Mouse (Mus musculus) liver, embryonic 15.5 days (tissue): ENCODE data around the gene Gm4969. TPM values are rescaled to one million over a fixed set of nuclear protein-coding genes. Genes with fewer than 3 reads are reported as not detected.

ENCODE experiments used
- ATAC-seq: fragments of 200-750 bp; cut with Nextera tagmentation; 2 replicates; pipeline ENCODE4 v1.8.0; 2017; ENCODE audit warnings: moderate number of reproducible peaks, mild to moderate bottlenecking, moderate library complexity; ENCODE audit not compliant: insufficient read depth
- H3K27ac ChIP-seq: fragments of 300-500 bp; sonication (generic); replicated peaks from 2 replicates; pipeline ENCODE4 v1.5.1; 2015; ENCODE audit warnings: mild to moderate bottlenecking, inconsistent platforms
- H3K27me3 ChIP-seq: fragments of 300-500 bp; sonication (generic); 2 replicates; pipeline ENCODE4 v1.6.1; 2015; ENCODE audit warnings: mild to moderate bottlenecking, inconsistent platforms
- H3K36me3 ChIP-seq: fragments of 300-500 bp; sonication (generic); replicated peaks from 2 replicates; pipeline ENCODE4 v1.6.1; 2015; ENCODE audit warnings: moderate library complexity, mild to moderate bottlenecking, inconsistent platforms
- H3K4me1 ChIP-seq: fragments of 300-500 bp; sonication (generic); replicated peaks from 2 replicates; pipeline ENCODE4 v1.6.1; 2015; ENCODE audit warnings: inconsistent platforms
- H3K4me2 ChIP-seq: fragments of 300-500 bp; sonication (generic); 2 replicates; pipeline ENCODE4 v1.6.1; 2015; ENCODE audit warnings: moderate library complexity, mild to moderate bottlenecking, inconsistent platforms
- H3K4me3 ChIP-seq: fragments of 300-500 bp; sonication (generic); replicated peaks from 2 replicates; pipeline ENCODE4 v1.5.1; 2015; ENCODE audit warnings: mild to moderate bottlenecking, inconsistent platforms
- H3K9ac ChIP-seq: fragments of 300-500 bp; sonication (generic); 2 replicates; pipeline ENCODE4 v1.6.1; 2015; ENCODE audit warnings: moderate library complexity, mild to moderate bottlenecking, inconsistent platforms
- H3K9me3 ChIP-seq: fragments of 300-500 bp; sonication (generic); replicated peaks from 2 replicates; pipeline ENCODE4 v1.6.1; 2016; ENCODE audit warnings: inconsistent platforms
- WGBS: fragments of 180-500 bp; shearing (Covaris S2); methylation state at CpG from one replicate; pipeline ENCODE4 v1.1.7; 2015; ENCODE audit warnings: mixed read lengths; ENCODE audit not compliant: insufficient replicate concordance; 5-methylcytosine and 5-hydroxymethylcytosine counted together
- polyA plus RNA-seq: library from polyadenylated mRNA; unstranded; fragments of >200 nt; fragmentation: Nextera tagmentation; extraction: Ambion mirVana; gene quantifications from 2 replicates; pipeline ENCODE4 v1.2.1, GENCODE M21; 2015

Gene Gm4969
- polyA plus RNA-seq, 1 experiment from 2014 or later: 0.14 TPM

- no peaks in the 10 kb centered on the region for H3K9me3 ChIP-seq
- no peaks in the 10 kb centered on the region for H3K36me3 ChIP-seq
- 27% methylated on average over 3 of the region's 3 CpGs for WGBS
- peaks cover 34% of the 10 kb centered on the region for H3K27me3 ChIP-seq
- no peak overlapping the region for H3K27ac ChIP-seq
- ATAC-seq: no peak
- no peak overlapping the region for H3K4me2 ChIP-seq
- 0 out of 2 replicates have a peak, but pooled peaks cover 3% of the 10 kb centered on the region for H3K4me1 ChIP-seq
- no peak overlapping the region for H3K9ac ChIP-seq
- no peak overlapping the region for H3K4me3 ChIP-seq
Observed at GRCm38 (mm10) chr7:19107436-19107835, 10.7 kb downstream of the Gm4969 start.

- H3K4me3 ChIP-seq: no peak overlapping the region
- H3K4me2 ChIP-seq: no peak overlapping the region
- no peaks in the 10 kb centered on the region for H3K9me3 ChIP-seq
- 0 out of 2 replicates have a peak, but pooled peaks cover 3% of the 10 kb centered on the region for H3K4me1 ChIP-seq
- no peak overlapping the region for H3K9ac ChIP-seq
- 42% methylated on average over 2 of the region's 2 CpGs for WGBS
- H3K27ac ChIP-seq: no peak overlapping the region
- no peak for ATAC-seq
- H3K27me3 ChIP-seq: peaks cover 37% of the 10 kb centered on the region
- H3K36me3 ChIP-seq: no peaks in the 10 kb centered on the region
Observed at GRCm38 (mm10) chr7:19104486-19104885, 13.7 kb downstream of the Gm4969 start.

- Histone ChIP-seq H3K27me3 (peaks cover 42% of the 10 kb centered on the region), H3K9me3 (no peaks in the 10 kb centered on the region), H3K4me1 (0 out of 2 replicates have a peak, but pooled peaks cover 3% of the 10 kb centered on the region), H3K4me2 (no peak overlapping the region), H3K27ac (no peak overlapping the region), H3K4me3 (no peak overlapping the region), H3K9ac (no peak overlapping the region), H3K36me3 (no peaks in the 10 kb centered on the region)
- ATAC-seq: no peak
Observed at GRCm38 (mm10) chr7:19103741-19104140, 14.4 kb downstream of the Gm4969 start.

GRCm38 (mm10) chr7:19100290-19100689 is 17.9 kb downstream of the Gm4969 start:
- ATAC-seq: no peak
- H3K4me1 ChIP-seq: peaks cover 22% of the 10 kb centered on the region
- peaks cover 62% of the 10 kb centered on the region for H3K27me3 ChIP-seq

GRCm38 (mm10) chr7:19098811-19099210 is 19.4 kb downstream of the Gm4969 start:
- 55% methylated on average over 7 of the region's 7 CpGs for WGBS
- Histone ChIP-seq H3K27me3 (peaks cover 77% of the 10 kb centered on the region), H3K36me3 (no peaks in the 10 kb centered on the region), H3K27ac (no peak overlapping the region), H3K4me2 (no peak overlapping the region), H3K9me3 (no peaks in the 10 kb centered on the region), H3K4me1 (peaks cover 37% of the 10 kb centered on the region), H3K9ac (no peak overlapping the region), H3K4me3 (no peak overlapping the region)
- no peak for ATAC-seq

More at GRCm38 (mm10) chr7:19100290-19100689, 17.9 kb downstream of the Gm4969 start:
- Histone ChIP-seq H3K9ac (no peak overlapping the region), H3K4me2 (no peak overlapping the region), H3K9me3 (no peaks in the 10 kb centered on the region), H3K27ac (no peak overlapping the region), H3K4me3 (no peak overlapping the region), H3K36me3 (no peaks in the 10 kb centered on the region)
- WGBS: 47% methylated on average over 1 of the region's 1 CpGs

- no peaks in the 10 kb centered on the region for H3K36me3 ChIP-seq
- peaks cover 47% of the 10 kb centered on the region for H3K4me1 ChIP-seq
- no peak overlapping the region for H3K27ac ChIP-seq
- H3K4me3 ChIP-seq: no peak overlapping the region
- H3K27me3 ChIP-seq: peaks cover 77% of the 10 kb centered on the region
- no peak overlapping the region for H3K9ac ChIP-seq
- H3K4me2 ChIP-seq: no peak overlapping the region
- ATAC-seq: no peak
- no peaks in the 10 kb centered on the region for H3K9me3 ChIP-seq
Observed at GRCm38 (mm10) chr7:19097863-19098262, 20.3 kb downstream of the Gm4969 start.

GRCm38 (mm10) chr7:19097217-19097616 is 21.0 kb downstream of the Gm4969 start:
- H3K4me2 ChIP-seq: no peak overlapping the region
- 27% methylated on average over 2 of the region's 2 CpGs for WGBS

GRCm38 (mm10) chr7:19096421-19096976 is 21.7 kb downstream of the Gm4969 start:
- no peak overlapping the region for H3K4me3 ChIP-seq
- H3K27ac ChIP-seq: no peak overlapping the region
- no peaks in the 10 kb centered on the region for H3K36me3 ChIP-seq
- ATAC-seq: no peak
- no peak overlapping the region for H3K9ac ChIP-seq
- H3K4me1 ChIP-seq: peaks cover 59% of the 10 kb centered on the region
- peak overlapping the region; percentile 96 for H3K4me2 ChIP-seq
- H3K9me3 ChIP-seq: no peaks in the 10 kb centered on the region
- peaks cover 88% of the 10 kb centered on the region for H3K27me3 ChIP-seq
- WGBS: 42% methylated on average over 5 of the region's 5 CpGs

More at GRCm38 (mm10) chr7:19097217-19097616, 21.0 kb downstream of the Gm4969 start:
- Histone ChIP-seq H3K36me3 (no peaks in the 10 kb centered on the region), H3K4me1 (peaks cover 53% of the 10 kb centered on the region), H3K9me3 (no peaks in the 10 kb centered on the region), H3K9ac (no peak overlapping the region), H3K27me3 (peaks cover 81% of the 10 kb centered on the region), H3K4me3 (no peak overlapping the region), H3K27ac (no peak overlapping the region)
- no peak for ATAC-seq

- H3K9ac ChIP-seq: no peak overlapping the region
- no peaks in the 10 kb centered on the region for H3K36me3 ChIP-seq
- peaks cover 59% of the 10 kb centered on the region for H3K4me1 ChIP-seq
- H3K27me3 ChIP-seq: peaks cover 95% of the 10 kb centered on the region
- ATAC-seq: no peak
- peak overlapping the region; percentile 67 for H3K4me3 ChIP-seq
- peak overlapping the region; percentile 96 for H3K4me2 ChIP-seq
- no peak overlapping the region; the same call in 1 of the 2 replicates for H3K27ac ChIP-seq
- WGBS: 4% methylated on average over 19 of the region's 19 CpGs
- H3K9me3 ChIP-seq: no peaks in the 10 kb centered on the region
Observed at GRCm38 (mm10) chr7:19095751-19096110, 22.4 kb downstream of the Gm4969 start.

GRCm38 (mm10) chr7:19094826-19095750 is 23.1 kb downstream of the Gm4969 start:
- H3K36me3 ChIP-seq: no peaks in the 10 kb centered on the region
- under 1% methylated on average over 87 of the region's 87 CpGs for WGBS
- peak overlapping the region; percentile 96 for H3K4me2 ChIP-seq
- H3K9me3 ChIP-seq: no peaks in the 10 kb centered on the region
- H3K27me3 ChIP-seq: peaks cover 95% of the 10 kb centered on the region
- H3K27ac ChIP-seq: peak overlapping the region; percentile 84
- ATAC-seq: no peak
- H3K9ac ChIP-seq: peak overlapping the region; percentile 60
- H3K4me1 ChIP-seq: peaks cover 59% of the 10 kb centered on the region
- H3K4me3 ChIP-seq: peak overlapping the region; percentile 67

GRCm38 (mm10) chr7:19094471-19094825 is 23.7 kb downstream of the Gm4969 start, which contains the start of gene Six5:
Six5 (plus strand) TSS chr7:19094594.
- no peak for ATAC-seq
- H3K9me3 ChIP-seq: no peaks in the 10 kb centered on the region
- H3K9ac ChIP-seq: peak within 1 kb of the TSS; percentile 60
- H3K27me3 ChIP-seq: peaks cover 96% of the 10 kb centered on the region
- peak within 1 kb of the TSS; percentile 67 for H3K4me3 ChIP-seq
- peaks cover 59% of the 10 kb centered on the region for H3K4me1 ChIP-seq
- H3K27ac ChIP-seq: peak within 1 kb of the TSS; percentile 84
- H3K4me2 ChIP-seq: peak within 1 kb of the TSS; percentile 96
- no peaks in the 10 kb centered on the region for H3K36me3 ChIP-seq
- WGBS: 1% methylated on average over 32 of the region's 36 CpGs
